9 mouse cellular contexts compared by ENCODE assay signal in genomic region chr19:43441661-43441990, GRCm38 (mm10). TPM values are rescaled to one million over a fixed set of nuclear protein-coding genes. Genes with fewer than 3 reads are reported as not detected.
DNase-seq lines count a peak whose midpoint lies in the region; ATAC-seq and TF ChIP-seq lines count a peak whose summit lies in the region.
"Had no signal": no experiment of that assay in that cellular context is flagged by ENCODE, and none has a peak within 500 bp of the region (broad histone marks: within the 10 kb centered on the region; RNA-seq: fewer than 3 reads in every experiment).

No protein-coding gene starts in this region.

- peak overlapping the region; percentile 99 for H3K4me2 ChIP-seq in heart, embryonic 16.5 days (ENCODE audit: low read depth, low read length)
- H3K4me2 ChIP-seq in hindbrain, embryonic 12.5 days (replicated peaks): peak overlapping the region; percentile 100
- peak overlapping the region; percentile 97 for H3K4me2 ChIP-seq in midbrain, embryonic 11.5 days

- no peak overlapping the region for H3K27ac ChIP-seq in heart, embryonic 16.5 days (ENCODE audit: low read length)
- no peak overlapping the region; the same call in 1 of the 2 replicates for H3K27ac ChIP-seq in hindbrain, embryonic 12.5 days
- no peak overlapping the region for H3K27ac ChIP-seq in midbrain, embryonic 11.5 days (ENCODE audit: low read depth, low read length)

- intact Hi-C loops in gastrocnemius, postnatal 36 days (cut with DNase I): no loop called here

- 9% methylated on average over 17 of the region's 17 CpGs for WGBS in heart, embryonic 16.5 days
- 12% methylated on average over 17 of the region's 17 CpGs for WGBS in hindbrain, embryonic 12.5 days
- WGBS in midbrain, embryonic 11.5 days: 11% methylated on average over 17 of the region's 17 CpGs

- peak overlapping the region; percentile 60 for H3K4me3 ChIP-seq in heart, embryonic 16.5 days (ENCODE audit: low read length)
- peak overlapping the region; percentile 90 for H3K4me3 ChIP-seq in G1E (ENCODE audit: low read depth, low read length)
- peak overlapping the region; percentile 82 for H3K4me3 ChIP-seq in hindbrain, embryonic 12.5 days
- peak overlapping the region; percentile 70 for H3K4me3 ChIP-seq in midbrain, embryonic 11.5 days (ENCODE audit: low read depth, low read length)

- no peak for ATAC-seq in heart, embryonic 16.5 days (replicated peaks; ENCODE audit: extremely low read depth, insufficient read depth, low FRiP score)
- ATAC-seq in G1E (ENCODE audit: extremely low read depth, insufficient number of reproducible peaks, low FRiP score, poor library complexity, severe bottlenecking): no peak
- no peak; the same call in 1 of the 2 replicates for ATAC-seq in hindbrain, embryonic 12.5 days (ENCODE audit: low FRiP score)
- ATAC-seq in midbrain, embryonic 11.5 days (ENCODE audit: low FRiP score): peak; percentile 28; the same call in 1 of the 2 replicates

- H3K4me1 ChIP-seq in heart, embryonic 16.5 days (ENCODE audit: control insufficient read depth, insufficient read depth, low read length): peaks cover 7% of the 10 kb centered on the region
- H3K4me1 ChIP-seq in G1E (ENCODE audit: insufficient read depth, low read depth, low read length): peaks cover 64% of the 10 kb centered on the region
- H3K4me1 ChIP-seq in hindbrain, embryonic 12.5 days: peaks cover 13% of the 10 kb centered on the region; the same call in 1 of the 2 replicates
- peaks cover 4% of the 10 kb centered on the region for H3K4me1 ChIP-seq in midbrain, embryonic 11.5 days (ENCODE audit: control insufficient read depth, insufficient read depth, low read length)

- DNase-seq in heart, adult 8-10 months (ENCODE audit: low spot score): no peak
- DNase-seq in G1E (ENCODE audit: low spot score): no peak
- DNase-seq in midbrain, embryonic 11.5 days (ENCODE audit: low spot score, missing footprints): no peak
- no peak for DNase-seq in yolk sac, embryonic 10.5 days (ENCODE audit: low spot score)
- no peak for DNase-seq in adrenal gland, adult 8-10 months
- no peak for DNase-seq in gastrocnemius, postnatal 36 days

- TF ChIP-seq CTCF in G1E (IDR thresholded peaks at IDR 0.05; ENCODE audit: low read depth, low read length): no peak

- no peaks in the 10 kb centered on the region for H3K36me3 ChIP-seq in heart, embryonic 16.5 days (ENCODE audit: control insufficient read depth, insufficient read depth)
- H3K36me3 ChIP-seq in G1E (replicated peaks): peaks cover 41% of the 10 kb centered on the region
- H3K36me3 ChIP-seq in hindbrain, embryonic 12.5 days: no peaks in the 10 kb centered on the region
- no peaks in the 10 kb centered on the region for H3K36me3 ChIP-seq in midbrain, embryonic 11.5 days (ENCODE audit: control insufficient read depth, insufficient read depth, low read length)

- H3K27me3 ChIP-seq in heart, embryonic 16.5 days (ENCODE audit: control insufficient read depth, insufficient read depth, low read length): peaks cover 49% of the 10 kb centered on the region
- peaks cover 5% of the 10 kb centered on the region; the same call in 1 of the 2 replicates for H3K27me3 ChIP-seq in G1E (ENCODE audit: insufficient read depth, low read length)
- peaks cover 44% of the 10 kb centered on the region for H3K27me3 ChIP-seq in hindbrain, embryonic 12.5 days
- peaks cover 32% of the 10 kb centered on the region for H3K27me3 ChIP-seq in midbrain, embryonic 11.5 days (ENCODE audit: control insufficient read depth, insufficient read depth, low read length)

- no peaks in the 10 kb centered on the region; the same call in 1 of the 2 replicates for H3K9me3 ChIP-seq in heart, embryonic 16.5 days (replicated peaks; ENCODE audit: control insufficient read depth, low read length)
- H3K9me3 ChIP-seq in G1E (replicated peaks): peaks cover 3% of the 10 kb centered on the region
- peaks cover 6% of the 10 kb centered on the region; the same call in 1 of the 2 replicates for H3K9me3 ChIP-seq in hindbrain, embryonic 12.5 days (replicated peaks)
- peaks cover 4% of the 10 kb centered on the region; the same call in 1 of the 2 replicates for H3K9me3 ChIP-seq in midbrain, embryonic 11.5 days (ENCODE audit: control insufficient read depth, low read length)

- H3K9ac ChIP-seq in heart, embryonic 16.5 days (ENCODE audit: low read length): no peak overlapping the region
- H3K9ac ChIP-seq in hindbrain, embryonic 12.5 days: peak overlapping the region; percentile 75
- peak overlapping the region; percentile 70 for H3K9ac ChIP-seq in midbrain, embryonic 11.5 days (ENCODE audit: low read length)

RNA-seq across cellular contexts. Expression of gene Cnnm1, which starts 1.4 kb away (rescaled TPM):
- polyA plus RNA-seq in heart, embryonic 16.5 days (2015; fragmentation: Nextera tagmentation; extraction: Ambion mirVana): 0.07 and 0.08 TPM in 2 replicates
- under 1 TPM in 3 of 4 experiments, not detected in 1; 0.11 to 0.38 (median 0.22) TPM for total RNA-seq in heart, adult 8-10 months (2022)
- total RNA-seq in G1E (2014; fragmentation: Nextera tagmentation) (14.5 and 19.0 TPM in 2 replicates), G1E (2017) (2.8 and 3.1 TPM in 2 replicates)
- 2.7 and 2.8 TPM in 2 replicates for polyA plus RNA-seq in G1E (2012)
- polyA plus RNA-seq in hindbrain, embryonic 12.5 days (2016; fragmentation: Nextera tagmentation; extraction: Ambion mirVana): 0.66 and 0.67 TPM in 2 replicates
- 0.26 and 0.28 TPM in 2 replicates for polyA plus RNA-seq in midbrain, embryonic 11.5 days (2014; fragmentation: Nextera tagmentation; extraction: Ambion mirVana)
- under 1 TPM; 0.45 to 0.65 (median 0.60) TPM for total RNA-seq in adrenal gland, adult 8-10 months (2022)
- not detected for total RNA-seq in gastrocnemius, postnatal 36 days (2021)
- total RNA-seq: MEL had no signal

RNA-seq across cellular contexts. Expression of gene Hpse2, which starts 53.5 kb away (rescaled TPM):
- 0.96 and 0.99 TPM in 2 replicates for polyA plus RNA-seq in heart, embryonic 16.5 days (2015; fragmentation: Nextera tagmentation; extraction: Ambion mirVana)
- total RNA-seq in heart, adult 8-10 months (2022): under 1 TPM in 2 of 4 experiments, not detected in 2; 0.06 to 0.57 TPM
- not detected in 2 replicates for total RNA-seq in G1E (2014; fragmentation: Nextera tagmentation)
- 0.16 and 0.17 TPM in 2 replicates for total RNA-seq in G1E (2017)
- polyA plus RNA-seq in G1E (2012): not detected in 2 replicates
- polyA plus RNA-seq in hindbrain, embryonic 12.5 days (2016; fragmentation: Nextera tagmentation; extraction: Ambion mirVana): 1.3 and 1.6 TPM in 2 replicates
- polyA plus RNA-seq in midbrain, embryonic 11.5 days (2014; fragmentation: Nextera tagmentation; extraction: Ambion mirVana): 0.04 TPM in 1 of 2 replicates, not detected in the other
- not detected for total RNA-seq in adrenal gland, adult 8-10 months (2022)
- not detected for total RNA-seq in gastrocnemius, postnatal 36 days (2021)
- total RNA-seq: MEL had no signal
